Mouse (Mus musculus) kidney, adult 9 months (tissue): Measurements from ENCODE around the gene Sypl2.
"Not testable (repeated sequence)": the region's sequence is repeated elsewhere in the genome, so short reads cannot be mapped to it uniquely, and the experiment has no call there.

Experiments
- DNase-seq: peaks from one replicate; pipeline ENCODE4 v3.0.0; 2022

Sypl2 gene

GRCm38 (mm10) chr3:108226558-108227350 is at the start of gene Sypl2:
Gene Sypl2 (minus strand): TSS chr3:108226648.
- DNase-seq, result peak; percentile 88

GRCm38 (mm10) chr3:108259319-108259718 is 32.9 kb upstream of the Sypl2 start:
- DNase-seq, result no peak

GRCm38 (mm10) chr3:108257831-108258500 is 31.5 kb upstream of the Sypl2 start:
- no peak for DNase-seq

GRCm38 (mm10) chr3:108256719-108257637 is 30.5 kb upstream of the Sypl2 start, which contains the start of gene Psma5:
Gene Psma5 (plus strand): TSS chr3:108256926.
- peak; percentile 98 for DNase-seq

- no peak for DNase-seq
Observed at GRCm38 (mm10) chr3:108246857-108247256, 20.4 kb upstream of the Sypl2 start.

GRCm38 (mm10) chr3:108241243-108241839 is 14.9 kb upstream of the Sypl2 start:
- no peak for DNase-seq

- not testable (repeated sequence) for DNase-seq
Observed at GRCm38 (mm10) chr3:108237474-108238102, 11.1 kb upstream of the Sypl2 start.

GRCm38 (mm10) chr3:108231646-108232045 is 5.2 kb upstream of the Sypl2 start:
- DNase-seq, result peak; percentile 65

- DNase-seq, result peak; percentile 61
Observed at GRCm38 (mm10) chr3:108227521-108227920, 1.1 kb upstream of the Sypl2 start.

- peak; percentile 90 for DNase-seq
Observed at GRCm38 (mm10) chr3:108225711-108226557, 514 bp downstream of the Sypl2 start.

GRCm38 (mm10) chr3:108220661-108221060 is 5.8 kb downstream of the Sypl2 start:
- no peak for DNase-seq

- DNase-seq, result no peak
Observed at GRCm38 (mm10) chr3:108214734-108215133, 11.7 kb downstream of the Sypl2 start.

GRCm38 (mm10) chr3:108212406-108212805 is 14.0 kb downstream of the Sypl2 start:
- peak; percentile 75 for DNase-seq

- no peak for DNase-seq
Observed at GRCm38 (mm10) chr3:108211845-108212244, 14.6 kb downstream of the Sypl2 start.

GRCm38 (mm10) chr3:108210771-108211139 is 15.7 kb downstream of the Sypl2 start, which contains the start of gene Atxn7l2:
Gene Atxn7l2 (minus strand): TSS chr3:108210934.
- no peak for DNase-seq

- peak; percentile 95 for DNase-seq
Observed at GRCm38 (mm10) chr3:108209946-108210770, 16.3 kb downstream of the Sypl2 start.

GRCm38 (mm10) chr3:108209536-108209935 is 16.9 kb downstream of the Sypl2 start:
- DNase-seq, result no peak

- no peak for DNase-seq
Observed at GRCm38 (mm10) chr3:108209001-108209400, 17.4 kb downstream of the Sypl2 start.

- DNase-seq, result no peak
Observed at GRCm38 (mm10) chr3:108206731-108207375, 19.6 kb downstream of the Sypl2 start.

GRCm38 (mm10) chr3:108205601-108206000 is 20.8 kb downstream of the Sypl2 start:
- DNase-seq, result no peak
